Mouse (Mus musculus) megakaryocyte, embryonic 14.5 days (primary cell): ENCODE measurements around the gene Pank2.

ENCODE experiments used
- FLI1 ChIP-seq: IDR thresholded peaks from 2 replicates; pipeline ENCODE4 v1.6.1; 2012; ENCODE audit warnings: low read length, inconsistent platforms, mixed read lengths
- GATA1 ChIP-seq: IDR thresholded peaks from 3 replicates; pipeline ENCODE4 v1.6.1; 2012; ENCODE audit warnings: mixed read lengths, low read length, inconsistent platforms, borderline replicate concordance

DNA sequence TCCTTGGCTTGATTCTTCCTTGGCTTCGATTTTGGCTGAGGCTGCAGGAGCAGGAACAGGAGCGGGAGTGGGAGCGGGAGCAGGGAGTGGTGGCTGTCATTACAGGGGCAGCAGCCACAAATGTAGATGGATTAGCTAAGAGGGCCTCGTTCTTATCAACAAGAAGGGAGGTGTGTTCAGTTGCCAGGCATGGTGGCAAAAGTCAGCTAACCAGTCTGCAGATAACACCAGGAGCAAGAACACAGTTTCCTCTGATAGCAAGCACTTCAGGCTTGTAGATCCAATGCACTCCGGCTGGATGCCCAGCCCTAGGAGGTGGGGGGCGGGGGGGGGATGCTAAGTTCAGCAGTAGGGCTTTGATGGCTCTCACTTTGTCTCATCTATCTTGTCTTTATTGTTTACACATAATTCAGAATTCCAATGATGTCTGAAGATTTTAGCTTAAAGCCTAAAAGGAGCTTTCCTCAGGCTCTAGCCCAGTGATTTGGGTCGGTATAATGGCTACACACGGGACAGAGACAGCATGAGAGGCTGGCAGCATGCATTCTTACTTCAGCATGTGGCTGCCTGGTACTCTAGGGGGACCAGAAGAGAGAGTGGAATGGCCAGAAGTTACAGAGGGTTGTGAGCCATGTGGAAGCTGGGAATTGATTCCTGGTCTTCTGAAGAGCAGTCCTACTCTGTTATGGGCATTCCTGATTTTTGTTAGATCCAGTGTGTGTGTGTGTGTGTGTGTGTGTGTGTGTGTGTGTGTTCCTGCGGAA, 1.6 kb upstream of the Pank2 start:
- TF ChIP-seq GATA1 (no peak), FLI1 (no peak)
